Mouse (Mus musculus) myocyte (in vitro differentiated cells): ENCODE results near the gene Mrc2. TPM values are rescaled to one million over a fixed set of nuclear protein-coding genes. Genes with fewer than 3 reads are reported as not detected.

Experiments used
- H3K27me3 ChIP-seq: one replicate; pipeline ENCODE4 v1.6.1; 2011; ENCODE audit not compliant: control insufficient read depth, insufficient read depth, insufficient read length
- H3K36me3 ChIP-seq: one replicate; pipeline ENCODE4 v1.6.1; 2011; ENCODE audit not compliant: control insufficient read depth, insufficient read depth
- H3K4me2 ChIP-seq: one replicate; pipeline ENCODE4 v1.6.1; 2011; ENCODE audit warnings: low read depth, control low read depth
- H3K4me3 ChIP-seq: one replicate; pipeline ENCODE4 v1.5.1; 2011; ENCODE audit warnings: mild to moderate bottlenecking, control low read depth, moderate library complexity
- H3K79me2 ChIP-seq: one replicate; pipeline ENCODE4 v1.6.1; 2011; ENCODE audit not compliant: control insufficient read depth, insufficient read depth
- H3ac ChIP-seq: one replicate; pipeline ENCODE4 v1.6.1; 2011; ENCODE audit not compliant: control insufficient read depth, insufficient read length
- CEBPB ChIP-seq: IDR thresholded peaks from 2 replicates; pipeline ENCODE4 v1.6.1; 2011; ENCODE audit warnings: mild to moderate bottlenecking, moderate library complexity; ENCODE audit not compliant: poor library complexity, insufficient read depth, severe bottlenecking
- E2F4 ChIP-seq: IDR thresholded peaks from one replicate; pipeline ENCODE4 v1.6.1; 2011; ENCODE audit warnings: mild to moderate bottlenecking, control low read depth, moderate library complexity; ENCODE audit not compliant: insufficient read depth
- MAX ChIP-seq: IDR thresholded peaks from one replicate; pipeline ENCODE4 v1.6.1; 2011; ENCODE audit warnings: low read depth, mild to moderate bottlenecking, control low read depth
- MYOD1 ChIP-seq, 3 experiments: IDR thresholded peaks; one replicate each; pipeline ENCODE4 v1.6.1; 2011; ENCODE audit warnings: control low read depth in 2 of 3, low read depth in 2 of 3, mild to moderate bottlenecking in 2 of 3, moderate library complexity in 1 of 3; ENCODE audit not compliant: insufficient read length in 2 of 3, control insufficient read depth in 1 of 3
- MYOG ChIP-seq, 3 experiments: IDR thresholded peaks; one replicate each; pipeline ENCODE4 v1.6.1; 2011; ENCODE audit warnings: control low read depth in 2 of 3, low read depth in 2 of 3, mild to moderate bottlenecking in 2 of 3; ENCODE audit not compliant: insufficient read length in 2 of 3, control insufficient read depth in 1 of 3, insufficient read depth in 1 of 3
- POLR2A ChIP-seq: IDR thresholded peaks from one replicate; pipeline ENCODE4 v1.6.1; 2011; ENCODE audit warnings: low read depth, mild to moderate bottlenecking, control low read depth, moderate library complexity; ENCODE audit not compliant: insufficient read length
- POLR2AphosphoS2 ChIP-seq: IDR thresholded peaks from one replicate; pipeline ENCODE4 v1.6.1; 2011; ENCODE audit warnings: low read depth, control low read depth; ENCODE audit not compliant: insufficient read length
- REST ChIP-seq: IDR thresholded peaks from one replicate; pipeline ENCODE4 v1.6.1; 2011; ENCODE audit warnings: mild to moderate bottlenecking, control low read depth, moderate library complexity; ENCODE audit not compliant: insufficient read depth, insufficient read length
- SRF ChIP-seq: IDR thresholded peaks from one replicate; pipeline ENCODE4 v1.6.1; 2011; ENCODE audit warnings: low read depth; ENCODE audit not compliant: control insufficient read depth, insufficient read length
- TCF12 ChIP-seq: IDR thresholded peaks from one replicate; pipeline ENCODE4 v1.6.1; 2011; ENCODE audit warnings: mild to moderate bottlenecking, control low read depth; ENCODE audit not compliant: poor library complexity, insufficient read depth, severe bottlenecking
- TCF3 ChIP-seq: IDR thresholded peaks from one replicate; pipeline ENCODE4 v1.6.1; 2011; ENCODE audit warnings: low read depth, control low read depth; ENCODE audit not compliant: insufficient read length
- USF1 ChIP-seq: IDR thresholded peaks from one replicate; pipeline ENCODE4 v1.6.1; 2011; ENCODE audit warnings: low read depth, mild to moderate bottlenecking, control low read depth, moderate library complexity
- polyA plus RNA-seq: library from polyadenylated mRNA; unstranded; fragments of >200 nt; fragmentation: generic; extraction: Trizol; gene quantifications from one replicate; pipeline ENCODE4 v1.2.1, GENCODE M21; 2012; ENCODE audit warnings: missing spikeins

The Mrc2 gene
- polyA plus RNA-seq, 1 experiment, result 47.7 TPM

DNA sequence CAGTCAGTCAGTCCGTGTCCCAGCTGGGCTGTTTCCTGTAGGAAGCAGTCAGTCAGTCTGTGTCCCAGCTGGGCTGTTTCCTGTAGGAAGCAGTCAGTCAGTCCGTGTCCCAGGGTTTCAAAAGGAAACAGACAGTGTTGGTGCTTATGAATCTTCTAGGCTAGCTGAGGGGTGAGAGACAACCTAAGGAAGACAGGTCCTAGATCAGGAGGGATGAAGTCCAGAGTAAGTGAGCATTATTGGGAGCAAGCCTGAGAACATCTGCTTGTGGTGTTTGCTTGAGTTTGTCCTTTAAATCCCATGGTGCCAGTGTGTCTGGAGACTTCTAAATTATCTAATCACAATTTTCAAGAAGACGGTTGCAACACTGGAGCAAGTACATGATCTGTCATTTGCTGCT is 32.7 kb upstream of the Mrc2 start:
- no peak for TF ChIP-seq POLR2A
- TF ChIP-seq TCF3, result no peak
- Histone ChIP-seq H3ac (no peak overlapping the region), H3K79me2 (no peaks in the 10 kb centered on the region), H3K36me3 (peaks cover 59% of the 10 kb centered on the region), H3K27me3 (no peaks in the 10 kb centered on the region), H3K4me2 (no peak overlapping the region), H3K4me3 (no peak overlapping the region)

DNA sequence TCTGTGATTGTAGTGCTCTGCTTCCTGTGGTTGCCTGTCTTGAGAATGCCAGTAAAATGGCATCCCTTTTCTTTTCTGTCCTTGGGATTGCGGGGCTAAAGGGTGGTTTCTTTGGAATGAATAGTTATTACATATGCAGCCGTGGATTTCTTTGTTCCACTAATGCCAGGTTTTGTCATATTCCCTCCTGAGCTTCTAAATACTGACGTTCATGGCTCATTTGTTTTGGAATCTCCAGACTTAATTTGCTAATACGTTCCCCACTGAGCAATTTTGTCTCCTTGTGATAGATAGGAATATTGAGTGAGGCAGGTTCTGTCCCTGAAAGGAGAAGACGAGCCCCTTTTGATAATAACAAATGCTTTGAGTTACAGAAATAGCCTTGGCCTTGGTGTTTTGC is 31.3 kb upstream of the Mrc2 start:
- Histone ChIP-seq H3K4me2 (no peak overlapping the region), H3ac (no peak overlapping the region), H3K36me3 (peaks cover 47% of the 10 kb centered on the region), H3K4me3 (no peak overlapping the region), H3K79me2 (no peaks in the 10 kb centered on the region), H3K27me3 (no peaks in the 10 kb centered on the region)
- TF ChIP-seq SRF, result no peak
- no peak for TF ChIP-seq POLR2AphosphoS2
- no peak for TF ChIP-seq REST
- no peak for TF ChIP-seq USF1

DNA sequence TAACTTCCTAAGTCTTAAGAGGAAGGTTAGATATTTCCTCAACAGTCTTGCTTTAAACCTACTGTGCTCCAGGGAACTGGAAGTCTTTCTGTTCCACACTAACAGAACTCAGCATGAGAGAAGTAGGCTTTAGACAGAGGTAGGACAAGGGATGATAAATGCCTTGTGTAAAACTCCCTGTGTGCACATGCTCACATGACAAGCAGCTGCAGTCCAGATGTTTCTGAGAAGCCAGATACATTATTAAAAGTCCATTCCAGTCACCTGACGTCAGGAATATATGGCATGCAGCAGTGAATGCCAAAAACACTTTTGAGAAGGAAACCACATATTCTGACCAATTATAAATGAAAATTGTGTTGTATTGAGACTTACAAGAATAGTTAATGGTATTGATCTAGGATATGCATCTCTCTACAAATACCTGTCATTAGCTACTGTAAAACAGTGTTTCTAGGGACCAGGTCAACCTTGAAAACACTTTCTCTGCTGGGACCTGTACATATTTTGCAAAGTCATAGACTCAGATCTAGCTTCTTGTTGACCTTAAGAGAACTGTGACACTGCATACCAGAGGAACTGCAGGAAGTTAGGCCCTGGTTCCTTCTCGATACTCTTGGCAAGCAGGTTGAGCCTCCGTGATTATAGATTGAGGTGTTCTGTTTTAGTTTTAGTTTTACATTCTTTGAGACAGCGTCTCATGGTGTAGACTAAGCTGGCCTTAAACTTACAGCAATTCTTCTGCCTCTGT is 30.7 kb upstream of the Mrc2 start:
- Histone ChIP-seq H3K79me2 (no peaks in the 10 kb centered on the region), H3ac (no peak overlapping the region), H3K4me2 (no peak overlapping the region), H3K27me3 (no peaks in the 10 kb centered on the region), H3K36me3 (peaks cover 46% of the 10 kb centered on the region), H3K4me3 (no peak overlapping the region)
- TF ChIP-seq TCF3 (no peak), E2F4 (no peak), POLR2A (no peak), MYOG (IDR thresholded peaks at IDR 0.05; ENCODE audit: control insufficient read depth in 1 of 3, insufficient read depth in 1 of 3, insufficient read length in 2 of 3, low read depth in 2 of 3) (no peak), TCF12 (no peak), MAX (no peak), USF1 (no peak), MYOD1 (IDR thresholded peaks at IDR 0.05; ENCODE audit: control insufficient read depth in 1 of 3, insufficient read length in 2 of 3, low read depth in 2 of 3) (no peak), SRF (no peak), REST (no peak)

GRCm38 (mm10) chr11:105264506-105264905 is 27.9 kb upstream of the Mrc2 start:
- Histone ChIP-seq H3K4me2 (no peak overlapping the region), H3K36me3 (peaks cover 51% of the 10 kb centered on the region), H3ac (no peak overlapping the region), H3K79me2 (no peaks in the 10 kb centered on the region), H3K27me3 (no peaks in the 10 kb centered on the region), H3K4me3 (no peak overlapping the region)
- TF ChIP-seq MYOD1 (IDR thresholded peaks at IDR 0.05; ENCODE audit: control insufficient read depth in 1 of 3, insufficient read length in 2 of 3, low read depth in 2 of 3) (no peak), USF1 (no peak), CEBPB (no peak), TCF3 (no peak), SRF (no peak), REST (no peak), E2F4 (no peak), TCF12 (no peak), MYOG (IDR thresholded peaks at IDR 0.05; ENCODE audit: control insufficient read depth in 1 of 3, insufficient read depth in 1 of 3, insufficient read length in 2 of 3, low read depth in 2 of 3) (no peak), MAX (no peak), POLR2A (no peak), POLR2AphosphoS2 (no peak)

- TF ChIP-seq CEBPB, result no peak
- no peak for TF ChIP-seq MYOG (IDR thresholded peaks at IDR 0.05; ENCODE audit: control insufficient read depth in 1 of 3, insufficient read depth in 1 of 3, insufficient read length in 2 of 3, low read depth in 2 of 3)
- no peak for TF ChIP-seq REST
- TF ChIP-seq MAX, result no peak
- TF ChIP-seq SRF, result no peak
- TF ChIP-seq MYOD1 (IDR thresholded peaks at IDR 0.05; ENCODE audit: control insufficient read depth in 1 of 3, insufficient read length in 2 of 3, low read depth in 2 of 3), result no peak
- Histone ChIP-seq H3K4me3 (no peak overlapping the region), H3K27me3 (no peaks in the 10 kb centered on the region), H3K4me2 (no peak overlapping the region), H3K79me2 (no peaks in the 10 kb centered on the region), H3ac (no peak overlapping the region), H3K36me3 (peaks cover 47% of the 10 kb centered on the region)
Observed at GRCm38 (mm10) chr11:105264988-105265387, 27.5 kb upstream of the Mrc2 start.
